Mouse (Mus musculus): ENCODE results near the gene Pisd. TPM values are rescaled to one million over a fixed set of nuclear protein-coding genes. Genes with fewer than 3 reads are reported as not detected.
"Not testable (repeated sequence)": the region's sequence is repeated elsewhere in the genome, so short reads cannot be mapped to it uniquely, and the experiment has no call there.

Gene Pisd
- polyA plus RNA-seq, 1 experiment from 2014 or later: 99.9 TPM

- Histone ChIP-seq H3K9ac (replicated peaks; ENCODE audit: low read depth, low read length) (no peak overlapping the region), H3K9me3 (ENCODE audit: control insufficient read depth, low read length) (no peaks in the 10 kb centered on the region), H3K4me2 (ENCODE audit: low read depth, low read length) (no peak overlapping the region), H3K4me1 (ENCODE audit: control insufficient read depth, insufficient read depth, low read length) (peaks cover 5% of the 10 kb centered on the region; the same call in 1 of the 2 replicates), H3K27me3 (ENCODE audit: control insufficient read depth, insufficient read depth, low read length) (no peaks in the 10 kb centered on the region), H3K27ac (ENCODE audit: low read depth, low read length) (no peak overlapping the region), H3K36me3 (ENCODE audit: control insufficient read depth, insufficient read depth, low read length) (no peaks in the 10 kb centered on the region), H3K4me3 (ENCODE audit: low read depth, low read length) (no peak overlapping the region)
- no peak for ATAC-seq (ENCODE audit: low read depth)
- WGBS: 94% methylated on average over 5 of the region's 5 CpGs
Measured at GRCm38 (mm10) chr5:32781596-32781995, 3.9 kb downstream of the Pisd start.

- H3K9me3 ChIP-seq (ENCODE audit: control insufficient read depth, low read length): no peaks in the 10 kb centered on the region
- no peak overlapping the region for H3K4me3 ChIP-seq (ENCODE audit: low read depth, low read length)
- WGBS: 94% methylated on average over 3 of the region's 3 CpGs
- no peak for ATAC-seq (ENCODE audit: low read depth)
- no peak overlapping the region for H3K9ac ChIP-seq (replicated peaks; ENCODE audit: low read depth, low read length)
- H3K27me3 ChIP-seq (ENCODE audit: control insufficient read depth, insufficient read depth, low read length): no peaks in the 10 kb centered on the region
- no peak overlapping the region for H3K27ac ChIP-seq (ENCODE audit: low read depth, low read length)
- H3K36me3 ChIP-seq (ENCODE audit: control insufficient read depth, insufficient read depth, low read length): peaks cover under 1% of the 10 kb centered on the region; the same call in 1 of the 2 replicates
- no peaks in the 10 kb centered on the region for H3K4me1 ChIP-seq (ENCODE audit: control insufficient read depth, insufficient read depth, low read length)
- H3K4me2 ChIP-seq (ENCODE audit: low read depth, low read length): no peak overlapping the region
Measured at GRCm38 (mm10) chr5:32778168-32778567, 7.3 kb downstream of the Pisd start.

GRCm38 (mm10) chr5:32772361-32772760 is 13.1 kb downstream of the Pisd start:
- Histone ChIP-seq H3K9ac (replicated peaks; ENCODE audit: low read depth, low read length) (no peak overlapping the region), H3K4me2 (ENCODE audit: low read depth, low read length) (no peak overlapping the region), H3K36me3 (ENCODE audit: control insufficient read depth, insufficient read depth, low read length) (peaks cover 5% of the 10 kb centered on the region; the same call in 1 of the 2 replicates), H3K9me3 (ENCODE audit: control insufficient read depth, low read length) (no peaks in the 10 kb centered on the region), H3K4me3 (ENCODE audit: low read depth, low read length) (no peak overlapping the region), H3K27me3 (ENCODE audit: control insufficient read depth, insufficient read depth, low read length) (no peaks in the 10 kb centered on the region), H3K27ac (ENCODE audit: low read depth, low read length) (no peak overlapping the region), H3K4me1 (ENCODE audit: control insufficient read depth, insufficient read depth, low read length) (no peaks in the 10 kb centered on the region)
- 85% methylated on average over 2 of the region's 2 CpGs for WGBS
- ATAC-seq (ENCODE audit: low read depth): no peak

GRCm38 (mm10) chr5:32767636-32768373 is 17.6 kb downstream of the Pisd start:
- ATAC-seq (ENCODE audit: low read depth): no peak
- Histone ChIP-seq H3K4me3 (ENCODE audit: low read depth, low read length) (no peak overlapping the region), H3K4me2 (ENCODE audit: low read depth, low read length) (no peak overlapping the region), H3K4me1 (ENCODE audit: control insufficient read depth, insufficient read depth, low read length) (no peaks in the 10 kb centered on the region), H3K9me3 (ENCODE audit: control insufficient read depth, low read length) (no peaks in the 10 kb centered on the region), H3K36me3 (ENCODE audit: control insufficient read depth, insufficient read depth, low read length) (peaks cover 8% of the 10 kb centered on the region; the same call in 1 of the 2 replicates), H3K27me3 (ENCODE audit: control insufficient read depth, insufficient read depth, low read length) (no peaks in the 10 kb centered on the region), H3K27ac (ENCODE audit: low read depth, low read length) (no peak overlapping the region), H3K9ac (replicated peaks; ENCODE audit: low read depth, low read length) (no peak overlapping the region)
- 94% methylated on average over 4 of the region's 4 CpGs for WGBS

GRCm38 (mm10) chr5:32767004-32767403 is 18.4 kb downstream of the Pisd start:
- no peaks in the 10 kb centered on the region for H3K4me1 ChIP-seq (ENCODE audit: control insufficient read depth, insufficient read depth, low read length)
- ATAC-seq (ENCODE audit: low read depth): no peak
- peaks cover 7% of the 10 kb centered on the region; the same call in 1 of the 2 replicates for H3K36me3 ChIP-seq (ENCODE audit: control insufficient read depth, insufficient read depth, low read length)

GRCm38 (mm10) chr5:32761566-32762140 is 23.8 kb downstream of the Pisd start:
- WGBS: 88% methylated on average over 5 of the region's 5 CpGs
- no peaks in the 10 kb centered on the region for H3K9me3 ChIP-seq (ENCODE audit: control insufficient read depth, low read length)
- no peaks in the 10 kb centered on the region for H3K4me1 ChIP-seq (ENCODE audit: control insufficient read depth, insufficient read depth, low read length)
- H3K4me3 ChIP-seq (ENCODE audit: low read depth, low read length): no peak overlapping the region
- H3K27me3 ChIP-seq (ENCODE audit: control insufficient read depth, insufficient read depth, low read length): no peaks in the 10 kb centered on the region
- H3K9ac ChIP-seq (replicated peaks; ENCODE audit: low read depth, low read length): no peak overlapping the region
- H3K27ac ChIP-seq (ENCODE audit: low read depth, low read length): no peak overlapping the region
- H3K36me3 ChIP-seq (ENCODE audit: control insufficient read depth, insufficient read depth, low read length): peaks cover 7% of the 10 kb centered on the region; the same call in 1 of the 2 replicates
- ATAC-seq (ENCODE audit: low read depth): no peak
- no peak overlapping the region for H3K4me2 ChIP-seq (ENCODE audit: low read depth, low read length)

More at GRCm38 (mm10) chr5:32767004-32767403, 18.4 kb downstream of the Pisd start:
- WGBS: 89% methylated on average over 3 of the region's 3 CpGs
- H3K27ac ChIP-seq (ENCODE audit: low read depth, low read length): no peak overlapping the region
- no peak overlapping the region for H3K4me3 ChIP-seq (ENCODE audit: low read depth, low read length)
- H3K9me3 ChIP-seq (ENCODE audit: control insufficient read depth, low read length): no peaks in the 10 kb centered on the region
- H3K9ac ChIP-seq (replicated peaks; ENCODE audit: low read depth, low read length): no peak overlapping the region
- no peak overlapping the region for H3K4me2 ChIP-seq (ENCODE audit: low read depth, low read length)
- H3K27me3 ChIP-seq (ENCODE audit: control insufficient read depth, insufficient read depth, low read length): no peaks in the 10 kb centered on the region

- H3K9me3 ChIP-seq (ENCODE audit: control insufficient read depth, low read length): no peaks in the 10 kb centered on the region
- no peak overlapping the region for H3K9ac ChIP-seq (replicated peaks; ENCODE audit: low read depth, low read length)
- H3K4me1 ChIP-seq (ENCODE audit: control insufficient read depth, insufficient read depth, low read length): no peaks in the 10 kb centered on the region
- no peak overlapping the region for H3K4me3 ChIP-seq (ENCODE audit: low read depth, low read length)
- peaks cover 7% of the 10 kb centered on the region; the same call in 1 of the 2 replicates for H3K36me3 ChIP-seq (ENCODE audit: control insufficient read depth, insufficient read depth, low read length)
- no peaks in the 10 kb centered on the region for H3K27me3 ChIP-seq (ENCODE audit: control insufficient read depth, insufficient read depth, low read length)
- 84% methylated on average over 3 of the region's 3 CpGs for WGBS
- H3K4me2 ChIP-seq (ENCODE audit: low read depth, low read length): no peak overlapping the region
- ATAC-seq (ENCODE audit: low read depth): no peak
- no peak overlapping the region for H3K27ac ChIP-seq (ENCODE audit: low read depth, low read length)
Measured at GRCm38 (mm10) chr5:32760787-32761186, 24.7 kb downstream of the Pisd start.

GRCm38 (mm10) chr5:32760352-32760751 is 25.1 kb downstream of the Pisd start:
- H3K9ac ChIP-seq (replicated peaks; ENCODE audit: low read depth, low read length); H3K4me3 ChIP-seq (ENCODE audit: low read depth, low read length); H3K9me3 ChIP-seq (ENCODE audit: control insufficient read depth, low read length); ATAC-seq (ENCODE audit: low read depth); H3K27ac ChIP-seq (ENCODE audit: low read depth, low read length); H3K4me1 ChIP-seq (ENCODE audit: control insufficient read depth, insufficient read depth, low read length); H3K27me3 ChIP-seq (ENCODE audit: control insufficient read depth, insufficient read depth, low read length); H3K36me3 ChIP-seq (ENCODE audit: control insufficient read depth, insufficient read depth, low read length); H3K4me2 ChIP-seq (ENCODE audit: low read depth, low read length): not testable (repeated sequence)
- 98% methylated on average over 16 of the region's 18 CpGs for WGBS

- Histone ChIP-seq H3K4me2 (ENCODE audit: low read depth, low read length) (no peak overlapping the region), H3K27me3 (ENCODE audit: control insufficient read depth, insufficient read depth, low read length) (no peaks in the 10 kb centered on the region), H3K4me1 (ENCODE audit: control insufficient read depth, insufficient read depth, low read length) (no peaks in the 10 kb centered on the region), H3K27ac (ENCODE audit: low read depth, low read length) (no peak overlapping the region), H3K9ac (replicated peaks; ENCODE audit: low read depth, low read length) (no peak overlapping the region), H3K4me3 (ENCODE audit: low read depth, low read length) (no peak overlapping the region), H3K36me3 (ENCODE audit: control insufficient read depth, insufficient read depth, low read length) (peaks cover 7% of the 10 kb centered on the region; the same call in 1 of the 2 replicates), H3K9me3 (ENCODE audit: control insufficient read depth, low read length) (no peaks in the 10 kb centered on the region)
- WGBS: 70% methylated on average over 2 of the region's 2 CpGs
- ATAC-seq (ENCODE audit: low read depth): no peak
Measured at GRCm38 (mm10) chr5:32759662-32760061, 25.8 kb downstream of the Pisd start.

Measured in neural tube, embryonic 14.5 days (tissue).